Mouse (Mus musculus) forelimb bud, embryonic 11.5 days (tissue): ENCODE measurements around the gene Hoxa13.

Source experiments
- DNase-seq: peaks from one replicate; pipeline ENCODE4 v3.0.0-alpha.2; 2012; ENCODE audit warnings: low read depth, low spot score

The Hoxa13 gene

DNA sequence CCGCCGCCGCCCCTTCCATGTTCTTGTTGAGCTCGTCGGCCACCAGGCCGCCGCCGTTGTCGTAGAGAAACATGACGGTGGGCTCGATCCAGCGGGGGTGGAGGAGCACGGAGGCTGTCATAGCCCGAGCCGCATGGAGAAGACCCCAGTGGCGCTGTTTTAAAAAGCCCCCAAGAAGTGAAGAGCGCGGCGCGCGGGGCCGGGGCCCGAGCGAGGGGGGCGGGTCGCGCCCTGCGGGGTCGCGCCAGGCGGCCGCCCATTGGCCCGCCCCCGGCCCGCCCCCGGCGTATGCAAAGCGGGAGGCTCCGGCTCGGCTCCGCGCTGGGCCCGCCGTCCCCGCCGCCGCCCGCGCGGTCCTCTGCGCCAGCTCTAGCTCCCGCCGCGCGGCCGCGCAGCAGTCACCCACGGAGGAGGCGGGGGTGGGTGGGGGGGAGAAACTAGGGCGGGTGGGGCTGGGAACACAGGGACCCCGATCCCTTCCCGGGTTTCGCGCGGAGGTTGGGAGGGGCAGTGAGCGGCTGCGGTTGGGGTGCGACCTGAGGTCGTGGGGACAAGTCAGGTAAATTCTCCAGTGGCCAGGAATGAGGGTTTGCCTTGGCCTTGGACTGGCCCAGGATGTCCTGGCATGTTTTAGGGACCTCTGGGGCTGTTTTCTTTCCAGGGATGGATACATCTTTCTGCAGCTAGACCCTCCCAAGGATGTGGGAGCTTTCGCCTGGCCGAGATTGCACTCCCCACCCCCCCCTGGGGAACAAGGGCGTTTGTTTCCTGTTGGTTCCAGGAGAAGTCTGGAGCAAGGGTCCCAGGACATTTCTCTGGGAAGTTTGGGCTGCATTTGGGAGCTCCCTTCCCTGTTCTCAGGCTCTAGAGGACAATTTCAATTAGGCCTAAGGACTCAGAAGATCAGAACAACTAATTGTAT, at the start of gene Hoxa13:
Hoxa13 (minus strand) TSS at position 227 of the 922 bp plus-strand sequence.
- no peak for DNase-seq

DNA sequence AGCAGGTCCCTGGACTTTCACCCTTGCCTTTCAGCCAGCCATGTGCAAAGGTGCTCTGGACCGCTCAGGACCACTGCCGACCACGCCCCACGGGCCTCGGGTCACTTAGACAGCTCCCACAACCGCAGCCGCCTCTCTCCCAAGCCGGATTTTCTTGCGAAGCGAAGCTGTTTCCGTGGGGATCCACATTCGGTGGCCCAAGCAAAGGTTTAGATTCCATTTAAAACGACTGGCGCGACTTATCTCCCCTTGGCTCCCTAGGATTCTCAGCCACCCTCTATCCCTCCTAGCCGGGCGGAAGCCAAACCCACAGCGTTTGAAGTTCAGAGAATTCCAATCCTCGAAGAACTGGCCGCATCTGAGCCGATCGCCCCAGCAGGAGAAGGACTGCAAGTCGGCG, 49.7 kb upstream of the Hoxa13 start:
- DNase-seq: no peak

DNA sequence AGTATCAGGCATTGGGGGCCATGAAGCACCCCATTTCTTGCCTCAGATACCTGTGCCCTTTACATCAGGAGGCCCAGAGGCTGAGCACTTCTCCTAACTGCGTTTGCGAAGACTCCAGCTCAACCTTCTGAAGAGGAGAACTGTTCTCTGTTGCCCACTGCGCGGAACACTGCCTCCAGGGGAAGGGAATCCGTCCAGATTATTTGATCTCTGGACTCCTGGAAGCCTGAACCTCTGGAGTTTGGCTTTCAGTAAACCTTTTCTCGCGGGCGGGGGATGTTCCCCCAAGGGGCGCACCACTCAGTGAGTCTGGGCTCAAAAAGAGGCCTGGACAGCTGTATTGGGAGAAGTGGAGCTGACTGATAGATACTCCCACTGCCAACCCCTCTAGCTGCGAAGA, 49.1 kb upstream of the Hoxa13 start:
- no peak for DNase-seq

DNA sequence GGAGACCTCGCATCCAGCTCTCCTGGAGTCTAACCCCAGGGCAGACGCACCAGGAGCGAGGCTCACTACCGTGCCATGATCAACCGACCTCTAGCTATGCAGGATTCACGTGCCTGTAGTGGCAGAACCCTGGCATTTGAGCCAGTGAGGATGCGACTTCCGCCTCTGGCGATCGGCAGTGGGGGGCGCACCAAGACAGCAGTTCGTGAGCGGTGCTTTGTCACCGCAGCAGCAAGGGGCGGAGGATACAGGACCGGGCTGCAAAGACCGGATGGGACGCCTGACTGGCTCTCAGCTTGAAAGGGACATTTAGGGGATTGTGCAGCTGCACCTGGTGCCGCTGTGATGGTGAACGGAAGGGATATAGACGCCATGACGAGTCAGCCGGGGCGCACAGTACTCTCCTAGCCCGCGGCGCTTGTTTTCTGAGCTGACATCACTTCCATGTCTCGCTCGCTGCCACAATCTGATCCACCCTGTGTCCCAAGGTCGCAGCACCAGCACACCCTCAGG, 45.3 kb upstream of the Hoxa13 start:
- DNase-seq: no peak

DNA sequence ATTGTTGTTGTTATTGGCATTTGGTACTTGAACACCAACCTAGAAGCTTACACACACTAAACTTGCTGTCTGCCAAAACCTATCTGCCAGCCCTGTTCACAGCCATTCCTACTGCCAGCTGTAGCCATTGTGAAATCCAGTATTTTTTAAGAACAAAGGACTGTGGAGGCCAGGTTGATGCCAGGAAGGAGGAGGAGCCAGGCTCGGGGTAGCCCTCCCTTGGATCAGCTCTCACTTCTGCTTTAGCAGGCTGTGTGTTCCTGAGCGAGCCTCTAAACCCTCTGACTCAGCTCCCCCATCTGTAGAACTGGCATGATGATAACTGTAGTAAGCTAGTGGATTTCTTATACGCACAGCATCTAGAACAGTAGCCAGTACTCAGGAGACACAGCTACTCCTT, 42.7 kb upstream of the Hoxa13 start:
- no peak for DNase-seq

DNA sequence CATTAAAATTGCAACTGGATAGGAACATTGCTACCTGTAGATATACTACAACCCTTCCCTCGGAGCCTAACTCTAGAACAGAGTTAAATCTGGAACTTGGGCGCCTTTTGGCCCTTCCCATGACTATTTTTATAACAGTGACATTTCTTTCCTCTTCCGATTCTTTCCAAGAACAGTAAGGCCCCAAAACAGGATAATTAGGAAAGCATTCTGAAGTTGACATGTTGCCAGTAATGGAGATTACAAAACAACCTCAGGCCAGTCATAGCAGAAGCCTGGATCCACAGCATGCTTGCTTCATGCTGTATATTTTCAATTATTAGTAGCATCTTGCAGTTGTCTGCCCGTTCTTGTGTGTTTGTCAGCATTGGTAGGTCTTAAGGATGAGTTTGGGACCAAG, 40.1 kb upstream of the Hoxa13 start:
- no peak for DNase-seq

DNA sequence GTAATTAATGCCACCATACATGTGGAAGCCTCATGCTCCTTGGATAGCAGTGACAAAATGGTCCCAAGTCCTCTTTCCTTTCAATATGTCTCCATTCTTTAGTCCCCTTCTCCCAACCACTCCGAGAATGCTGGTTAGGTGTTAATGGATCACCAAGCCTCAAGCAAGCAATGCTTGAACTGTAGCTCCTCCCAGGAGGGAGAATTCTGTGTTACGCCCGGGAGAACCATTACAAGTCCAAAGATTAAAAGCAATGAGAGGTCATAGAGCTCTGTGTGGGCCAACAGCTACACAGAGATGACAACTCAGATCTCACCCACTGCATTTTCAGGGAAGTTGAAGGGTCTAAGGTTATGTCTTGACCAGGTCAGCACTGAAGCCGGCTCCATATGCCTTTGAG, 37.8 kb upstream of the Hoxa13 start:
- DNase-seq: no peak

DNA sequence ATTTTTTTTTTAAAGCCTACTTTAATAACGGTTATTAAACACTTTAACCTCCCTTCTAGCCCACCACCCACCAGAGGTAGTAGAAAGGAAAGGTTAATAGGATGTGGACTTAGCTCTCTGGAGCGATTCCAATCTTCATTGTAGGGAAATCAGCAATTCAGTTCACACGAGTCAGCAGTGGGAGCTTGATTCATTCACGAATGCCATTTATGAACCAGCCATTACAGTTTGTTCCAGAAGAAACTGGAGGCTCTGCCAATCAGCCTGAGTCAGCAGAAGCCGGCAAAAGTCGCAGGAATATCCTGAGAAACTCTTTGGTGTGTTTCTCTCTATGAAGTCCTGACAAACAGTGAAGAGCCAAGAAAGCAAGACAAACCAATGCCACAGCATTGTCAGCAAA, 33.9 kb upstream of the Hoxa13 start:
- DNase-seq: no peak

DNA sequence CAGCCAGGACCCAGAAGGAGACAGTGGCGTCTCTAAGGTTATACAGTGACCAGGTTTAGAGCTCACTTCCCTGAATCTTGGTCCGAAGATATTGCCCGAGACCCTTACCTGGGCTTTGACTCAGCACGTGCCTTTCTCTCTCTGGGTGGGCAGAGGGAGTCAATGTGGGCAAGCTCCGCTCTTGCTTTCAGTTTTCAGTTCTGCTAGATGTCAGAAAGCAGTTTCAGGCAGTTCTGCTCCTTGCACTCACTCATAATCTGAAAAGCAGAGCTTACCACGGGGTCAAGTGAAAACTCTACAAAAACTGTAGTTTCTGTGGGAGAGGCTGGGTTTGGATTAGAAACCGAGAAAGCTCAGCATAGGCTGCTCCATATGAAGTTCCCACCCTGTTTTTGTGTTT, 31.6 kb upstream of the Hoxa13 start:
- no peak for DNase-seq

DNA sequence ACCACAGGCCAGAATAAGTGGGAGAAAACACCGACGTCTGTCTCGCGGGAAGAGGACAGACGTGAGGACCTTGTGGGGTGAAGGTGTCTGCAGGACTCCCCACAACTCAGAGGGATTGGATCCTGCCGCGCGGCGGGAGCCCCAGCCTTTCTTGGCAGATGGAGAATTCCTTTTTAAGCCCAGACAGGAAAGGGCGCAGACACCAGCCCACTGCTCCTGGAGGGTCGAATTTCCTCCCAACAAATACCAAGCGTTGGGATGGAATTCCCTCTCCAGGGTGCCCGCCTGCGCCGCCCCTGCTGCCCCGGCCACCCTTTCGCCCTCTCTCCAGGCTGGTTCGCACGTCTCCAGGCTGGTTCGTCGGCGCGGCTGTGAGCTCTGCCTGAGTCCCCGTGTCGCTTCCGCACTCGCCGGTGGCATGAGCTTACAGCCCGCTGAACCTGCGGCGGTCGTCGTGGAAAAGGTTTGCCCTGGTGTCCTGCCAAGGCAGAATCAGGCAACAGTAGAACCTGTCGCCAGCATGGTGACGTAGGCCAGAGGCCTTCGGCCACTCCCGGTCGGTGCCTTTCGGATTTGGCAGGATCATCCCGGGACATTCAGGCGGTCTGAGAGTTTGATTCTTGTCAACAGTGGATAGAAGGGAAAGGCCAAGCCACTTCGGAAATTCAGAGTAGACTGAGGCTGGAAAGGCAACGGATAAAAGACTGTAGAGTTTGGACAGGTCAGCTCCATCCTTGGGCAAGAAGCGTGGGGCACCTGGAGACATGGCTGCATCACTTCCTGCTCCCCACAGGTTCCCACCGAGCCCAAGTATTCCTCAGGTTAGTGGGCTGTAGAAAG, 30.6 kb upstream of the Hoxa13 start:
- no peak for DNase-seq

DNA sequence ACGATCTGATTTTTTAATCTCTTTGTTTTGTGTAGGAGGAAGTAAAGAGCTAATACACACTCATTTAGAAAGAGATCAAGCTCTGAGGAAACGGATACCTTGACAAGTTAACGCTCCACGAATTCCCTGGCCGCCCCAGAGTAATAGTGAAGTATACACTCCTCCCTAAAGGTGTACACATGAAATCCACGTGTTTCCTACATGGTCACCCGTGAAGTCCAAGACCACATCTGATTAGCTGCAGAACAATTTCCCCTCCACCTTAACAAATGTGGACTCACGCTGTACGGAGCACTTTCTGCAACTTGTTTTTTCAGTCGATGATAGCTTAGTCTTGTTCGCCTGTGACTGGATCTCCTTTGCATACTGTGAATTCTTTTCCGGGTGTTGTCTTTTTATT, 29.5 kb upstream of the Hoxa13 start:
- DNase-seq: no peak

DNA sequence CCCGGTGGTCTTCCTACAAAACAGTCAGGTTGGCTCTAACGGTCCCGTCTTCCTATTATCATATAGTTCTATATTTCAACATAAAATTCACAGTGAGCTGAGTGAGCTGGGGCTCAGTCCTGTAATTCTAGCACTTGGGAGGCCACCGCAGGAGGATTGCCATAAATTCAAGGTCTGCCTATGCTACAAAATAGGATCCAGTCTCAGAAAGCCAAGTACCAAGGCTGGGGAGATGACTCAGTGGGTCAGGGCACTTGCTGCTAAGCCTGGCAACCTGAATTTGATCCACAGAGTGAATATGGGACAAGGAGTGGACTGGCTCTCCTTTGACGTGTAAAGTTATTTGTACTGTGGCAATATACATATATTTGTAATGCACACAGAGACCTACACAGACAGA, 23.2 kb upstream of the Hoxa13 start:
- no peak for DNase-seq

DNA sequence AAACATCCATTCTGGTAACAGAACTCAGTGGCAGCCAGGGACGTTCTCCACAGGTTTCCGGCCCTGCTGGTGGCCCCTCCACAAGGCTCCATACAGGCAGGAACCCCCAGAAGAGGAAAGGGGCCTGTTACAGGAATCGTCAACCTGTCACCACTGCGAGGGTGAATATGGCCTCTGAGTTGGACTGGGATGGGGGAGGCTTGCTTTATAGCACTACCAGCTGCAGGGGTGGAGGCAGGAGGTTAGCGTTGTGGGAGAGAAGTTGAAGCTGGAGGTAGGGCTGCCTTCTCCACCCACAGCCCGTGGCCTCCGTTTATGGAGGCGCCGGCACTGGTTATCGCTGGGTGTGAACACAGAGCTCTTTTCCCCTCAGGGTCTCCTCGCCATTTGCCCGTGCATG, 20.4 kb upstream of the Hoxa13 start:
- peak; percentile 49 for DNase-seq

DNA sequence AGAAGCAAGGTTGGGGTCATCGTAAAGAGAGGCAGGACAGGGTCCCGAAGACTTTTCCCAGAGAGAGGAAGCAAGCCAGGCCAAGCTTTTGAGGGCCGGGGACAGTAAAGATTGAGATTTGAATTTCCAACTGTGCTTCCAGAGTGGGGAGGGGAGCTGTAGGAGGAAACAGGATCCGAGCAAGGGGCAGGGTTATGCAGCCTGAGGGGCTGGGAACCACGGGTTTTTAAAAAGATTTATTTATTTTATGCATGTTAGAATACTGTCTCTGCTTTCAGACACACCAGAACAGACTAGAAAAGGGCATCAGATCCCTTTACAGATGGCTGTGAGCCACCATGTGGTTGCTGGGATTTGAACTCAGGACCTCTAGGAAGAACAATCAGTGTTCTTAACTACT, 16.2 kb upstream of the Hoxa13 start:
- no peak for DNase-seq

DNA sequence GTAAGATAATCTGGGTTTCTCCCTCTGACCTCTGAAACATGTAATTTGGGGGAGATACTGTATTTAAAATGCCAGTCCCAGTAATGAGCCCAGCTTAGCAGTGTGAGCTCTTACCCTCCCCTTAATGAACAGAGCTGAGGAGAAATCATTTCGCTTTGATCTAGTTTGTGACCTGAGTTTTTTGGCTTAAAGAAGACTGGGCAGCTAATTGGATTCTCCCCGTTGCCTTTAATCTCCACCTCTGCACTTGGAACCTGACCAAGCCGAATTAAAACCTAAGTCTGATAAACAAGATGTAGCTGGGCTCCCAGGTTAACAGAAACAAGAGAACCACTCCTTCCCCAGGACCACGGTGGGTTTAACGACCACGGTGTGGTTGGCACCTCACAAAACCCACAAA, 15.7 kb upstream of the Hoxa13 start:
- peak; percentile 47 for DNase-seq

DNA sequence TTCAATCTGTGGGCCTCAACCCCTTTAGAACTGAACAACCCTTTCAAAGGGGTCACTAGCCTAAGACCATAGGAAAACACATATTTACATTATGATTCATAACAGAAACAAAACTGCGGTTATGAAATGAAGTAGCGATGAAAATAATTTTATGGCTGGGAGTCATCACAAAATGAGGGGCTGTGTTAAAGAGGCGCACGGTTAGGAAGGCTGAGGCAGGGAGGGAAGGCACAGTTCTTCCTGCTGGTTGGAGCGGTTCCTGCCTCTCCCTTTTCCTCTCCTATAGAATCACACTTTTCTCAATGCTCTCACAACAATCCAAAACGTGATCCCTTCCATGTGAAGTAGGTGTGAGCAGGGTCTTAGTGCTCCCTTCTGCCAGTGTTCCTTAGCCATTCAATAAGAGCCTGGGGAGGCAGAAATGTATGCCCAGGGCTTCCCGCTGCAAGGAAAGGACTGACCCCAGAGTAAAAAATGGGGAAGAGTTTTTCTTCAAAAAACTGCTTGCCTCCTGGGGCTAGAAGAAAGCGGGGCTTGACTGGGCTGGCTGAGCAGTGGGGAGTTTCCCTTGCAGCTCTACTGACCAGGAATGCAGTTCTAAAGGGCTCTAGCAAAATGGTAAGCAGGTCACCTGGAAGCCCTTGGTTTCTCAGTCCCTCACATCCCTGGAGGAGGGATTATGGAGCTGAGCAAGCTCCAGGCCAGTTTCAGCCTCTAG, 15.0 kb upstream of the Hoxa13 start:
- no peak for DNase-seq

DNA sequence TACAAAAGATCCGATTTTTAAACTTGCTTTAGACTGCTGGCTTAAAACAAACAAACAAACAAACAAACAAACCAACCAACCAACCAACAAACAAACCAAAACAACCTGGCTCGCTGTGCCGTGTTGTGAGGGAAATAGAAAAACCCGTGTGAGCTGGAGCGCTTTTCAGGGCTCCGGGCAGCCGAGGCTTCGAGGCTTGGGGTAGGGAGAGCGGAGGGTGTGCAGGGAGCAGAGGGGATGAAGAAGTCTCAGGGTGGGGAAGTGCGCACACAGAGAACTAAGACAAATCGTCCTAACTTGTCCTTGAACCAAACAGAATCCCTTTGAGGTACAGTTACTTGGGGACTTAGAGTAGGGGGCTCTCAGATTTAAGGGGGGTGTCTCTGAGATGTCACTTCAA, 13.9 kb upstream of the Hoxa13 start:
- no peak for DNase-seq

DNA sequence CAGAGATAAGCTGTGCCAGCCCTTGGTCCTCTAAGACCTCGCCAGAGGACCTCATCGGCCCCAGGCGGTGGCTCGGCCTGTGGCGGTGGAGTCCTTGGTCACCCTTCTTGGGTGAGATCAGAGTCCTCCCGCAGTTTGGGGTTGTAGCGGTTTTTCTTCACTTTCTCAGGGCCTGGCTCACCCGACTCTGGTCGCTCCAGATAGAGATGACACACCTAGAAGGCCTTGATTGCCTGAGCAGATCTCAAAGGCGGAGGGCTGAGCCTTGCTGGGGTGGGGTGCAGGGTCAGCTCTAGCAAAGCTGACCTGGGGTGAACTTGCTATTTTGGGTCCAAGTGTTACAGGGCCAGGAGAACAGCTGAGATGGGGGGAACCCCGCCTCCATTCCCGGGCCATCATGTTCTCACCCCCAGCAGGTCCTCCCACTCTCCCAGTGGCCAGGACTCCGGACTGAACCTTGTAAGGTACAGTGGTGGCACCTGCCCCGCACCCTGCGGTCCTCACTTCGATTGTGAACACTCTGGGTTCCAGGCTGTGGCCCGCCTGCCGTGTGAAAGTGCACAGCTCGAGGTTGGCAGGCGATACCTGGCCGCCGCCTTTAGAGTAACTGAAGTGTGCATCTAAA, 13.1 kb upstream of the Hoxa13 start:
- no peak for DNase-seq

DNA sequence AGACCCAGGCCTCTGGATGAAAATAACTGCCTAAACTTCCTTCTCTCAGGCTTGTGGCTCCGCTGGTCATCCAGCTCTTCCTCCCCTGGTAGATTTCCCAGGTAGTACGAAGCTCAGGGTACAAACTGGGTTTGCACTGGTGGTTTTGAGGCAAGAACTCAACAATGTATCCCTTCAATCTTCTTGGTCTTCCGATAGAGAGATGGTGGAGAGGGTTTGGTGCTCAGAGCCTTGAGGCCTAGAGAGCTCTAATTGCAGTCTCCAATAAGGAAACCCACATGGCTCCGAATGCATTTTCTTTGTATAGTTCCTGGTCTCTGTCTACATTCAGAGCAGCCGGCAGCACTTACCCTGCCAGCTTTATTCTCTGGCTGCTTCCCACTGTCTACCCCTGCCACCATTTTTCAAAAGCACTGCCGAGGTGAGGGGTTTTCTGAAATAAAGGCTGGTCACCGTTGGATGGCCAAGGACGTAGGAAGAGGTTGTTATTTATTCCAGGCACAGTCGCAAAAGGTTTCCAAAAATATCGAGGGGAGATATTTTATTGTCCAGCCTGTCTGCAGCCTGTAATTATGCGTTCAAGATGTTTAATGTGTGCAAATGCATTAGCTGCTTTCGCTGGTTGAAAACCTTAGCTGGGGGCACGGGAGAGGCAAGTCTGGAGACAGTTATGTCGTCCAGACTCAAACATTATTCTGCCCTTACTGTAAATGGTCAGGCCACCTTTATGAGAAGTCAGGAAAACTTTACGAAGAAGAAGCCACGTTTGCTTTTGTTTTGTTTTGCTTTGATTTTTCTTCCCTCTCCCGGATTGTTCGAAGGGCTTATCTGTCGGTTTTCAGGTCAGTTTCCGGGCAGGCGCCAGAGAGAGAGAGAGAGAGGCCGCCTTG, 12.3 kb upstream of the Hoxa13 start:
- no peak for DNase-seq
